Mouse (Mus musculus) megakaryocyte, embryonic 14.5 days (primary cell): Measurements from ENCODE around the gene Sox5.

Experiments
- FLI1 ChIP-seq: IDR thresholded peaks from 2 replicates; pipeline ENCODE4 v1.6.1; 2012; ENCODE audit warnings: low read length, inconsistent platforms, mixed read lengths
- GATA1 ChIP-seq: IDR thresholded peaks from 3 replicates; pipeline ENCODE4 v1.6.1; 2012; ENCODE audit warnings: mixed read lengths, low read length, inconsistent platforms, borderline replicate concordance

DNA sequence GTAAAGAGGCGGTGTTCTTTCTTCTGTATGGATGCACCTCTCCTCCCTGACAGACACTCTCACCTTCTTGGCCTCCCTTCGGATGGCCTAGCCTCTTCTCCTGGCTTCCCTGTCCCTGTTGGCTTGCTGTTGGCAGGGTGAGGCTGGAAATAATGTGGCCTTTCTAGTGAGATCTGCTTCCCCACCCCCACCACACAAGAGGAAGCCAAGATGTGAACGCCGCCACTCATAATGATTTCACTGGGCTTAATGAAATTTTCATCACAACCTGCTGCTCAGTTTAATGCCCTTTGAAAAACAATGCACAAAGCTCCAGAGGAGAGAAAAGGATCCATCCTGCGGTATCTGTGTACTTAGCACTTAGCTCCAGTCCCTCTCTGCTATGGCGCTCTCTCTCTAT is 670.2 kb downstream of the Sox5 start:
- TF ChIP-seq GATA1, result no peak
- TF ChIP-seq FLI1, result no peak
